Mouse (Mus musculus): ENCODE results near the gene Col3a1.

Col3a1 gene

DNA sequence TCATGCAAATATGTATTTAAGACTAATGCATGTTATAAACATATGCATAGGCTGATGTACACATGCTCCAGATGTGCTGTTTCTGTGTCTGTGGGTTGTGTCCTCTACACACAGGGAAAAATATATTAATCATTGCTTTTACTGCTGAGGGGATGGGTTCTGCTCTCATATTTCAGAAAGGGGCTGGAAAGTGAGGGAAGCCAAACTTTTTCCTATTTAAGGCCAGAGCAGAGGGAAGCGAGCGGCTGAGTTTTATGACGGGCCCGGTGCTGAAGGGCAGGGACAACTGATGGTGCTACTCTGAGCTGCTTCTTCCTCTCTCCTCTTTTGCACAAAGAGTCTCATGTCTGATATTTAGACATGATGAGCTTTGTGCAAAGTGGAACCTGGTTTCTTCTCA is at the start of gene Col3a1:
TSS of gene Col3a1 (plus strand) at position 151 of the 400 bp plus-strand sequence.
- DNase-seq: peak; percentile 54

DNA sequence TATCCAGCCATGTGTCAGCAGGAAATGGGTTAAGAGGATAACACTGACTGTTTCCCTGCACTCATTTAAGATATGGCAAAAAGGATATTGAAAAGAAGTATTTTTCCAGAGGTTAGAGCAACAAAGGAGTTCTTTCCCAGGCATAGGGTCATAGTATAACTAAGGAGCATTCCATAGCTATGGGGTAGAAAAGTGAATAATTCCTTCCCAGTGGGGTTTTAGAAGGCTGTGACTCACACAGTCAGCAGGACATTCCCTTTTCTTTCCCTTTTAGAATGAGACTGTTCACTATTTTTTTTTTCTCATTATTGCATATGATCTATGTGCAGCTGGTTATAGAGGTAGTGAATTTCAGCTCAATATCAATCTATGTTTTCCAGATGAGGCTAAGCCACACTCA is 41.9 kb upstream of the Col3a1 start:
- DNase-seq: no peak

DNA sequence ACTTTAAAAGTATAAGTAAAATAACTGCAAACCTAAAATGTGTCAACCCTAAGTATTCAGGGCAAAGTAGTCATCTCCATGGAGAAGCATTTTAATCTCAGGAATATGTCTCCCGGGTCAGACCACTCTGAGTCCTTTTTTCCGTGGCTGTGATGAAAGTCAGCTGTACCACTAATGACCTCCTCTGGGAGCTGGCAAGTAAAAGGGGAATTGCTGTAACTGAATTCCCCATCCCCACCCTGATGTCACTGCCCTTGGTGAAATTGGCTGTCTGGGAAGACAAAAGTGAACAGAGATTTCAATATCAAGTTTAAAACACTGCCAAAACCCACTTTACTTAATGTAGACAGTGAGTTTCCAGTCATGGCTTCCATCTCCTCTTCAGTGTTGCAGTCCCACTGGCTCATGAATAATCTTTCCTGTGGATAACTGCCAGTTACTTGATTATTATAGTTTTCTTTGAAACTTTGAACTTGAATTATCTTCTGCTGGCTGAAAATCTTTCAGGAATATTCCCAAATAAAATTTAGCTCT is 35.3 kb upstream of the Col3a1 start:
- peak; percentile 59 for DNase-seq

DNA sequence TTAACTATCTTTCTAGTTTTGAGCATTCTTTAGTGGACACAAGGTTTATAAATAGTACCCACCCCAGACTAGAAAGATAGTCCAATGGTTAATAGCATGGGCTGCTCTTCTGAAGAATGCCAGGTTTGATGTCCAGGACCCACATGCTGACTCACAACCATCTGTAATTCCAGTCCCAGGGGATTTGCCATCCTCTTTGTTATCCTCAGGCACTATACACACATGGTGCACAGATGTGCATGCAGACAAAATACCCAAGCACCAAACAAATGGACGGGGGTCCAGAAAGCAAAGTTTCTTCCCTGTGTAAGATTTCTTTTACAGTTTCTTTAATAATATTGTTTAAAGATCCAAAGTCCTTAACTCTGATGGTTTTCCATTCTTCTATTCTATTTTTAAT is 23.4 kb upstream of the Col3a1 start:
- no peak for DNase-seq

DNA sequence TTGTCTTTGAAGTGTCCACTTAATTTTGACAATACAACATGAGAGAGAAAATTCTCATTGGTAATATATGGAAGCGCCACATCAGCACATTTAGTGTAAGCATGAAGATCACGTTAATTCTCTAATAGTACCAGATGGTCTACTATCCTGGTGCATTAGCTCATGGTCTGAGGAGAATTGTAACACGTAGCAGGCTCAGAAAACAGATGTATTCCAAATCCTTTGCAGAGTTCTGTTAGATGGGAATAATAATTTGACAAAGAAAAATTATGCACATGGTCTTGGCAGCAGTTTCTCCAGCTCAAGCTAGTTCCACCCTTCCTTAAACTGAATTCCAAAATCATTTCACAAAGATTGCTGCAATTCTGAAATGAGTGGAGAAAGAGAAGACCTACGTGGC is 21.3 kb upstream of the Col3a1 start:
- no peak for DNase-seq

DNA sequence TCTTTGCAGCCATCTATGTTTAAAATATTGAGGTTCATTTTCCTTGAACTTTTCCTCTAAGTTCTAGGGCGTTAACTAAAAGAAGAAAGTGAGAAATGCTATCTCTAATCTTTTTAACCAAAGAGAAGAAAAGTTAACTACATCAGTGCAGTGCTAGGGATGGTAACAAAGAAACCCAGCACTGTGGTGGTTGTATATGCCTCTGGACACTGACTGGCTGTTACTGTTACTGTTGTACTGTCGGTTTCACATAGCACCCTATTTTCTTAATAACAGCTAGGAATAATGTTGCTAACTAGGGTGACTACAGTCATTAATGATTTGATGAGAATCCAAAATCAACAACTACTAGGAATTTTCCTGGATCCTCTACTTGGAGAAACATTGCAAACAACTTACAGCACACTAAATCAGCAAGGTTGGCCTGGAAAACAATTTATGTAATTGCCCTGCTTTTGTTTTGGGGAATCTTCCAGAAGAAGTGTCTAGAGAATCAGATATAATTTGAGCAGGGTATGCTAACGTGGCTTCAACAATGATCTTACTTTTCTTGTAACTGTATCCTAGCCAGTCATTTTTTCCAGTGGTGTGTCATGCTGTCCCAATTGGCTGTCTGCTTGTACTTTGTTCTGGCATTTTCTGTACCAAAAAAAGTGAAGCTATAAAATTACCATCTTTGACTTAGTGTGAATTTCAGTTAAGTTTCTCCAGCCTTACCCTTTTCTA is 11.8 kb upstream of the Col3a1 start:
- DNase-seq: no peak

DNA sequence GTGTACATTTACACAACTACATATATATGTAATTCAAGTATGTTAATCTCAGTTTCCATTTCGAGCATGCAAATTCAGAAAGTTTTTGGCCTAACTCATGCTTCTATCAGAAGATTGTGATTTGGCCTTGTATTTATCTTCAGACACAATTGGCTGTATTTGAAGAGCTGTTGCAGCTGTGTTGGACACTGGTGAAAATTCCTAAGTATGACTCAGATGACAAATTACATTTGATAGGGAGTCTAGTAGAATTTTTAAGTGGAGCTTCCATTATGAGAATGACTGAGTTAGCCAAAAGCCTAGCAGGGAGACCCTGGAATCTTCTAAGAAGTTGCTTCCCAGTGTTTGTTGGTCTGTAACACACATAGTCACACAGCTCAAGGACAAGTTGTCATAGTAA is 7.1 kb upstream of the Col3a1 start:
- no peak for DNase-seq

DNA sequence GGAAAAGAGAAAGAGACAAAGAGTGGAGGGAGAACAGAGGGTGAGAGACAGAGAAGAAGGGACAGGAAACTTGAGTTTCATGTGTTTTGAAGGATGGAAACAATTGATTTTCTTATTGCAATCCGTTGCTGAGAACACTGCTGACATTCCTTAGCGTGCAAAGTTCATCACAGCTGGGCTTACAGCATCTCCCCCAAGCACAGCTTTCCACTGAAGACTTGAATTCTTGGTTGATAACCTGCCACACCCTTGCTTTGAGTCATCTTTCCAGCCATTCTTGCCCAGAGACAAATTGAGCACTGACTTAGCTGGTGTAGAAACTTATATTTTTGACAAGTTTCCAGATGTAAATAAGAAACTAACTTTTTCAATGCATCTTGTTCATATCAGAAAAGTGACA is 2.3 kb upstream of the Col3a1 start:
- DNase-seq: no peak

DNA sequence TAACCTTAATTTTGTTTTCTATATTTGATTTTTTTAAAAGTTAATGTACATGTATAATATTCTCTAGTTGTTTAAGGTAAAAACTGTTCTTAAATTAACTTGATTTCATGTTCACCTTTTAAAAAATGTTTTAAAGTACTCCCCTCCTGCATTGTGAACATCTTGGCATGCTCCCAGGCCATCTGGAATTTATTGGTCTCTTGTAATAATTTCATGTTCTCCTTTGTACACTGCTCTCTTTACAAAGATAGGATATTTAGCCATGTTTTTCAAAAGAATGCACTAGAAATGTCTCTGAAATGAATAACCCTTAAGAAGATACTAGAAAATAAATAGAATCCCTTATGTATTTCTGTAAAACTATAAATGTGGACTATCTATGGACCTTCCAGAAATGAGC is 624 bp downstream of the Col3a1 start:
- peak; percentile 31 for DNase-seq

DNA sequence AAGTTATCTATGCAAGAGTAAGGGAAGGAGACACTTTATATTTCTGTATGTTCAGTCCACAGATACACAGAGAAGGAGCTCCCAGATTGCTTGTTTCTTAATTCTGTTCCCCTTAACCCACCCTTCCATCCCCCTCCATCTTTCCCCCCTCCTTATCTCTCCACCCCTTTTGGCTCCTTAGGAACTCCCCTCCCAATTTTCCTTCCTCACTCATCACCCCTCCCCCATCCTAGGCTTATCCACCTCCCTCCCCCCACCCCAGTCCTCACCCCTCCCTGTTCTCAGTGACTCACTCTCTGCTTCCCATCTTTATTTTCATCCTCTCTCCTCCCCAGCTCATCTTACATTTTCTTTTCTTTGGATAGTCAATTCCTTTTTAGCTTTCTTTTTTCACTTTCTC is 1.5 kb downstream of the Col3a1 start:
- peak; percentile 40 for DNase-seq

DNA sequence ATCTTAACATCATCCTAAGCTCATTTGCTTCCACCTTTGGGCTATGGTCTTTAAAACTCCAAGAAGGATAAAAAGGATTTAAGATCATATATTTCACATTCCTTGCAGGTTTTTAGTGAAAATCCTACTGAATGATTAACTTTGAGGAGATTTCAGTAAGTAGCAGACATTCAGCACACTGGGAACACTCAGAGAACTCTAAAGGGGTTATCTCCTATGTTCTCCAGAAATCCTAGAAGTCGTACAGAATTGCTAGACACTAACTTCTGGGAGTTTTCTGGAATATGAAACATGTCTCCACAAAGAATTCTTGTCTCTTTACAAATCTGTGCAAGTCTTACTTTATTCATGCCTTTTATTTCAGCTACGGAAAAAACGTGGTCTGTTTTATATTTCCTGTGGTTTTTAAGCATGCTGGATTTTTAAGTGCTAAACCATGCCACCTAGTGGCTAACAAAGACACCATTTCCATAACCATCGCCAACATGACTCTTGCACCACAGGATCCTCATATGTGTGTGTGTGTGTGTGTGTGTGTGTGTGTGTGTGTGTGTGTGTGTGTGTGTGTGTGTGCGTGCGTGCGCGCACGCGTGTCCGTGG is 2.5 kb downstream of the Col3a1 start:
- peak; percentile 22 for DNase-seq

DNA sequence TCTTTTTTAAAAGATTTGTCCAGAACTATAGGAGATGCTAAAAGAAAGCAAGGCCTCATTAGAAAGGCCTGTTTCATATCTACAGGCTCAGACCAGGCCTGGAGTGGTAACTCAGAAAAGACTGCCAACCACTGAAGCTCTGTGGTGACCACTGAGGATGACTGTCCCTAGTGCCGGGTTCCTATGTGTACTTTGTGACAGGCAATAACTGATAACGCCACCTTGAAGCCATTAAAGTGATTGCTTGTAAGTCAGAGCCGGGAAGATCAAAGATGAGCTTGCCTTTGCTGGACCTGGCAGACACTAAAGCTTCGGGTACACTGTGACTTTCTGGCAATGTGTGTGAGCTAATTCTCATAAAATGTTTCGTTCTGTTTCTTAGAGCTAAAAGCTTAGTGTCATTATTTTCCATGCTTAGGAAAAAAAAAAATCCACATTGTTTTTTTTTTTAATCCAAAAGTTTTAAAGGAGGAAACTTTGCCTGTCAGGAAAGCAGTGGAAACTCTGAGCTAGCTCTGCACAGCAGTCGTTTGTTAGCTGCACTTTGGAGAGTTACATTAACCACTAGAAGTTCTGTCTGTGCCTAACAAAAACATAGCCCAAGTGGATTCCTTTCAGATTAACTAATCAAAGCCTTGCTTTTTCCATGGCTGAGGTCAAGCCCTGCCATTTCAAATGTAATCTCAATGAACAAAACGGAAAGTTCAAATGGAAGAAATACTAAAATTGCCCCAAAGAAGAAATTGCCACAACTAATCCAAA is 4.6 kb downstream of the Col3a1 start:
- no peak for DNase-seq

DNA sequence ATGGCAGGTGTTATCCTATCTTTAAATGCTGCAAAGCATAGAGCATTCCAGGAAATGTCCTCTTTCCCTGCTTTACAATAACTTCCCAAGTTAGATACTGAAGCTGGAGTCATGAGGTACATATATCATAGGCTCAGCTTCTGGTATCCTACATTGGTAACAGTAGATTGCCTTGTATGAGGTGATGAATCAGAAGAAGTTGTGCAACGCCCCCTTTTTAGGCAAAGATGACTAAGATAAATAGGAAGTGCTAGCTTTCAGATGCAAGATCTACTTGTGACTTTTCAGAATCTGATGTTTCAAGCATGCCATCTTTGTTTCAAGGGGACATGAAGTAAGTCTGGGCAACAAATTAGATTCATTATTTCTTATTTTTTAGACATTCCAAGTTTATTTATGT is 6.9 kb downstream of the Col3a1 start:
- no peak for DNase-seq

DNA sequence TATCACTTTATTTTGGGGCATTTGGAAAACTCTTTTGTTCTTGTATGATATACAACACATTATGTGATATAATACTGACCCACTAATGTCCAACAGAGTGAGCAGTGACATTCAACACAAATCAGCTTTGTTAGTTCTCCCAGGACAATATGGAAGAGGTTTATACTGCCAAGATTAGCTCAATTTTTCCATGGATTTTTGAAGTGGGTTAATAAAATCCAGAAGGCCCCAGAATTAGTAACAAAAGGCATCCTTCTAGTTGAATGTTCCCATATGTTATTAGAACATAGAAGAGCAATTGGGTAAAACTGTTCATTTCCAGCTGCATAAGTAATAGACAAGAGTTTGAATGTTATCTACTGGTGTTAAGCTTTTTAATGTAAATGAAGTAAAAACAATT is 9.5 kb downstream of the Col3a1 start:
- DNase-seq: no peak

DNA sequence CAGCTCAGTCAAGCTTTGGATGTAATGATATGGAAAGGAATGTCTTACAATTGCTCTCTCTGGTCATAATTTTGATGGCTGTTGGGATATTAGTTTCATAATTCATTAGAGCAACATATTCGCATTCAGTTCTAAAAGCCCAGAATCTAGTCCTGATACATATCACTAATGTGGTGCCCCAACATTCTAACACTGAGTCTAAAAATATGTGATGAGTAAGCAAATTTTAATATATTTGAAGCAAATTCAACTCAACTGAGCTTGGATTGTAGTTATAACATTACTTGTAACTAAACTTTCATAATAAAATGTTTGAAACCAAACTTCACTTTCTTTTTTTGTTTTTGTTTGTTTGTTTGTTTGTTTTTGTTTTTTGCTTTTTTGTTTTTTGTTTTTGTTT is 17.8 kb downstream of the Col3a1 start:
- DNase-seq: no peak

DNA sequence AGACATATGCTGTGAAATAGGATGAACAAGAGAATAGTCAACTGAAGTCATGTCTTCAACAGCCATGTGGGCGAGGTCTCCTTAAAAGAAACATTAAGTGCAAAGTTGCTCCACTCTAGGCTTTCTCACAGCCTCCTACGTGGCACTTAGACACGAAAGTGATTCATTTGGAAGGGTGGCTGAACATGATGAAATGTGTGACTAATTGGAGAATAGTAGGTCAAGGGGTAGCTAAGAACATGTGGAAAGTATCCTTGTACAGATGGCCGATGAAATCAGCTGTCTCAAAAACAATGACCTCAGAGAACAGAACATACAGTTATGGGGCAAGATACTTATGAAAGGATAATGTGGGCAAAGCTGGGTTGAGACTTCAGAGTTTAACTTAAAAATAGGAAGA is 44.6 kb downstream of the Col3a1 start:
- DNase-seq: peak; percentile 19

DNA sequence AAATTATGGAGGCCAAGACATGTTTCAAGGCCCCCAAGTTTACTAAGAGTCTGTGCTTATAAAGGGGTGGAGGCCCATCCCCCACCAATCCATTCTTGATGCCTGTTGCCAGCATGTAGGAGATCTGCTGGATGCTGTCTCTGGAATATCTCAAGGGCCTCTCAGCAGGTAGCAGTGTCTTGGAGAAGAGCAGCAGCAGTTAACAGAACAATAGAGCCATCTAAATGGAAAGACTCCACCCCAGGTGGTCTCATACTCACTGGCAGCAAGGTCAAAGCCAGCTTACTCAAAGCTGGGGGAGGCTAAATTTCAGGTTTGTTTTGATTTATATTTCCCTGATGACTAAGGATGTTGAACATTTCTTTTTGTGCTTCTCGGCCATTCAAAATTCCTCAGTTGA is 46.7 kb downstream of the Col3a1 start:
- no peak for DNase-seq

DNA sequence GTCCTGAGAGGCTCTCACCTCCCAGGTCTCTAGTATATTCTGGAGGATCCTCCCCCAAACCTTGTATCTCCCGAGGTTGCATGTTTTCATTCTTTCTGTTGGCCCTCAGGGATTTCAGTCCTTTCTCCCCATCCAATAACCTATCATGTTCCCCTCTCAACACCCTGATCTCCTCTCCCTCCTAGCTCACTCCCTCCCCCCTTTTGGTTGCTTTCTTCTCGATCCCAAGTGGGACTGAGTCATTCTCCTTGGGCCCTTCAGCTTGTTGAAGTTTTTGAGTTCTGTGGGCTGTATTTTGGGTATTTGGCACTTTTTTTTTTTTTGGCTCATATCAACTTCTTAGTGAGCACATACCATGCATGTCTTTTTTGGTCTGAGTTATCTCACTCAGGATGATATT is 47.8 kb downstream of the Col3a1 start:
- DNase-seq: no peak

DNA sequence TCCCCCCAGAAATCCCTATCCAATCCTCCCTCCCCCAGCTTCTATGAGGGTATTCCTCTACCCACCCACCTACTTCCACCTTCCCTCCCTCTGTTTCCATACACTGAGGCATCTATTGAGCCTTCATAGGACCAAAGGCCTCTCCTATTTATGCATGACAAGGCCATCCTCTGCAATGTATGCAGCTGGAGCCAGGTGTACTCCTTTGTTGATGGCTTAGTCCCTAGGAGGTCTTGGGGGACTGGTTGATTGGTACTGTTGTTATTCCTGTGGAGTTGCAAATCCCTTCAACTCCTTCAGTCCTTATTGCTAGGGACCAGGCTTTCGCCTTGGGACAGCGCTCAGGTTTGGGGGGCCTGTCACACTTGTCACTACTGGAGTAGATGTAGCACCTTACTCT is 48.3 kb downstream of the Col3a1 start:
- no peak for DNase-seq

DNA sequence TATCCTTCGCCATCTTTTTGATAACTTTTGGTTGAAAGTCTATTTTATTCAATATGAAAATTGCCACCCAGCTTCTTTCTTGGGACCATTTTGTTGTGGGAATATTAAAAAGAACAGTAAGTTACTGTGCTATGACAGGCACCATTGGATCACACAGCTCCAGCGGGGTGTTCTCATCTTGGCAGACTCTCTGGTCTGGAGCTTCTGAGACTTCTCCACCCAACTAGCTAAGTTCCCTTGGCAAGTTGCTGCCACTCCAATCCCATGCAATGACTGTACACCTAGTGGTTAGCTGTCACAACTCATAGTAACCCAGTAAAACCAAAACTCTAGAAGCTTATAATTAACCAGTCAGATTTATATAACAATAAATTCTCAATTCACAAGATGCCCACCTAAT is 51.9 kb downstream of the Col3a1 start:
- no peak for DNase-seq

DNA sequence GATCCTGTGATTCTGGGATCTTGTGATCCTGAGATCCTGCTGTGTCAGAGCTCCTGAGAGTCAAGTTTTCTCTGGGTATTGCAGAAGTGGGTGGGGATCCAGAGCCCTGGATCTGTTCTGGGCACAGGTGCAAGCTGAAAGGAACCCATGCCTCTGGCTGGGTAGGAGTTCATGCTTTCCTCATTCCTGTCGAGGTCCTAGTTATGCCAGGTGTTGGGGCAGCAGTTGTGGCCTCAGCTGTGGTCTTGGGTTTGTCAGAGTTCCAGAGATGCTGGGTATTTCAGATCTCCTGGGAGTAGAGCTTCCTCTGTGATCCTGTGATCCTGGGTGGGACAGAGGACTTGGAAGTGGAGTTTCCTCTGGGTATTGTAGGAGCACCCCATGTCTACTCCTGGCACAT is 54.1 kb downstream of the Col3a1 start:
- no peak for DNase-seq

DNA sequence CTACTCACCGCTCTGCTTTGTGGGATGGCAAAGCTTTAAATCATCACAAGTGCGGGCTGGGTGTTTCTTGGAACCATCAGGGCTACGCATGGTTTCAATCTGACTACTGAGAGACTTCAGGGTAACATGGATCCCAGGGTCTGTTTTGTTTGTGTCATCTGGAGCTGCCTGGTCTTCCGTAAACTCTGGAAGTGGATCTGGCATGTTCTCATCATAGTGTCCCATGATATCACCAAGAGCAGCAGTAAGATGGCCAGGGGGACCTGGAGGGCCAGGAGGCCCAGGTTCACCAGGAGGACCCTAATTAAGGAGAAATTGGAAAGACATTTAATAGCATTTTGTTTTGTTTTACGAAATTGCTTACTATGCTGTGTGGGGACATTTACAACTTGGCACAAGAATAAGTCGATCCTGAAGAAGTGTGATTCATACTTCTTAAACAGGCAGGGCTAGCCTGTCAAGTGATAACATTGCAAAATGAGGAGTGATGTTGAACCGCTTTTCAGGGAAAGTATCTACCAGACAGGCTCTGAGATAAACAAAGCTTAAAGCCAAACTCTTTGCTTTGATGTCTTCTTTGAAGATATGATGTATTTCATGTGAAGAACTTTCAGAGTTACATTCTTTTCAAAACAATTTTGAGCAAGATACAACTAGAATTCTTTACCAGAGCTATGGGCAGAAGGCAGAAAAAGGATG is 68.8 kb downstream of the Col3a1 start:
- peak; percentile 24 for DNase-seq

DNA sequence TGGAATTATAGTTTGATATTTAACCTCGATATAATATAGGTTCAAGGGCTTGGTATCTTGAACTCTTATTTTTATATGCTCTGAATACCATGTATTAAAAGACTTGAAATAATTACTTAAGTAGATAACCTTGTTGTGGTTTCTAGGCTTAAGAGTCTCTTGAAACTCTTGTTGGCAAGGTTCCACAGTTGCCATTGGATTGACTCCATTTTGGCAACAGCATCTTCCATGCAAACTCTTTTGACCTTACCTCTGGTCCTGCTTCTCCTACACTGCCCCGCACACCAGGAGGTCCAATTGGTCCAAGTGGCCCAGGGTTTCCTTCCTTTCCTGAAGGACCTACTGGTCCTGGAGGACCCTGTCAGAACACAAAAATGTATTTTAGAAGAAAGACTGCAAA is 70.5 kb downstream of the Col3a1 start:
- DNase-seq: peak; percentile 25
